Mouse (Mus musculus) monocyte, adult 5-6 weeks (primary cell): Measurements from ENCODE around the gene Dhx8. TPM values are rescaled to one million over a fixed set of nuclear protein-coding genes. Genes with fewer than 3 reads are reported as not detected.

Experiments used
- ATAC-seq: fragments of 153-309, 156-312 bp; replicated peaks from 2 replicates; pipeline ENCODE4 v1.8.0; 2017; ENCODE audit warnings: mild to moderate bottlenecking; ENCODE audit not compliant: low TSS enrichment, insufficient number of reproducible peaks, severe bottlenecking, poor library complexity, low FRiP score
- total RNA-seq: library from RNA; stranded (forward); fragments of 200-1000, 200-491, 200-594 nt; gene quantifications from 3 replicates; pipeline ENCODE4 v1.2.3, GENCODE M21; 2017

The Dhx8 gene
- total RNA-seq, 1 experiment from 2014 or later = 45.9 TPM

DNA sequence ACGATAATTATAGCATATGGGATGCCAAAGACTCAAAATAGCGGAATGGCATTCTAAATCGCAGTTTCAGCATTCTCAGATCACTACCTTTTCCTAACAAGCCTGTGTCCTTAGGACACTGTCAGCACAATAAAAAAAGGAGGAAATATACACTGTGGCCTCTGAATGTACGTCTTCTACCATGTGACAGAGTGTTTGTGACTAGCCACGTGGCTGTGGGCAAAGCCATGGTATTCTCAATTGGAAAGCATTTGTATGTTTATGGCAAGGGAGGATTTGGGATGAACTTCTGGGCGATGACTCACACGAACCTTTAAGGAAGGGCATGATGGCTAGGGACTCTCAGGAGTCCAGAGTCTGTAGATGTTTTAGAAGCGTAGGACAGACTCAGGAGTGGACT lies 7.7 kb upstream of the Dhx8 start:
- no peak for ATAC-seq

GRCm38 (mm10) chr11:101726765-101727164 lies 6.0 kb upstream of the Dhx8 start:
- no peak for ATAC-seq

DNA sequence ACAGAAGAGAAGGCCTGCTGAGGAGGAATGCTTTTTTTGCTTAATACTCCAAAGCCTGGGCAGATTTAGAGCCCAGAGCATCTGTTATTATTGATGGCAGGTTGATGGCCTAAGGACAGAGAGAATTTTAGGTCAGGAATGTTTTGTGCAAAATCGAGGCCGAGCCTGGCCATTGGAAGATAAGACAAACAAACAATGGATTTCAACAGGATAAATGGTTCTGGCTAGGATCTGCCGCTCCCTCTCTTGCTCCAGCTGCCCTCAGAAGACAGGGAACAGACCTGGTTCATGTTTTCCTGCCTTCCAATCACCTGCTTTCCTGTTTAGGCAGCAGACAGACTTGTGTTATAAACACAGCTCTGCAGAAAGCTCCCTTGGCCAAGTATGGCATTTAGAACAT lies 3.4 kb upstream of the Dhx8 start:
- no peak for ATAC-seq

- ATAC-seq = no peak
These were observed 877 bp downstream of the Dhx8 start for GRCm38 (mm10) chr11:101733596-101733995.

- no peak for ATAC-seq
These were observed 23.9 kb downstream of the Dhx8 start for GRCm38 (mm10) chr11:101756616-101757015.

GRCm38 (mm10) chr11:101757366-101757765 lies 24.6 kb downstream of the Dhx8 start:
- no peak for ATAC-seq

DNA sequence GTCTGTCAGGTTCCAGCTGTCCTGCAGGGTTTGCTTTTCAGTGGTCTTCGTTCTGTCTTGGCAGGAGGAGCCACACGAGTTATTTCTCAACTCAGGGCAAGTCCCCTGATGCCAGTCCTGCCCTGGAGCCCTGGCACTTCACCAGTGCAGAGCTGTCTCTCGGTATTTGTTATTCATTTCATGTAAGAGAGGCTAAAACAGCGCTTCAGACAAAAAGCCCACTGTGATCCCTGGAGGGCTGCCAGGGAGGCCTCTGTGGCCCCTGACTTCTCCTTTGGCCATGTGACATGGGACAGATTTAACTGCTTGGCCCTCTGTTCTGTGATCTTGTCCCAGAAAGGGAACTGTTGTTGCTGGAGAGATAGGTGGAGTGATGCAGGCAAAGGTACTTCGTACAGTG lies 25.7 kb downstream of the Dhx8 start:
- ATAC-seq = no peak

- peak; percentile 61; the same call in 1 of the 2 replicates for ATAC-seq
These were observed 26.8 kb downstream of the Dhx8 start for GRCm38 (mm10) chr11:101759530-101759929.

DNA sequence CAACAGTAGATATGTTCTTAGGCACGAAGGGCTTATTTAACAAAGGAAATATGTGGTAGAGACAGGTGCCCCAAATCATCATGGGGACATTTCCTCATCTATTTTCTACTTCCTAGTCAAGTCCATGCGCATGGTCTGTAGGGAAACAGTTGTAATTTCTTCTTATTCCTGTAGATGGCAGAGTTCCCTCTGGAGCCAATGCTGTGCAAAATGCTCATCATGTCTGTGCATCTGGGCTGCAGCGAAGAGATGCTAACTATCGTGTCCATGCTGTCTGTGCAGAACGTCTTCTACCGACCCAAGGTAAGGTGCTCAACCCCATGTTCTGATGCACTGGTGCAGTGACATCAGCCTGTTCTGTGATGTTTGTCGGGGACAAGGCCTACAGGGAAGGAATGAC lies 31.0 kb downstream of the Dhx8 start:
- ATAC-seq = peak; percentile 65; the same call in 1 of the 2 replicates

GRCm38 (mm10) chr11:101764546-101764945 lies 31.8 kb downstream of the Dhx8 start:
- ATAC-seq = no peak

DNA sequence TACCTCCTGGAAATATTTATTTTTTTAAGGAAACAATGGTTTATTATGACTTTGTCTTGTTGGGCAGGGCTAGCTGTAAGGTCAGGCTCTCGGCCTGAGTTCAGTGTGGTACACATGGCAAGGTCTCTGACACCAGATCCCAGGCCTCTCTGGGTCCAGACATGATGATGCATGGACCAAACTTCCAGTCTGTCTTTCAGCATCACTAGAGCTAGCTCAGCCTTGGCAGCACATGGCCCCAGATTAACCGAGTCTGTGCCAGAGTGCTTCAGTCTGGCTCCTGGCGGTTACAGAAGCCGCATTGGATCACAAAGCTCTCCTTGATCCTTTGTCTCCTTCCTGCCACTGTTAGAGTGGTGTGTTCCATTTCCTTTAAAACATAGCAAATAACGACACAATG lies 34.6 kb downstream of the Dhx8 start:
- no peak for ATAC-seq

DNA sequence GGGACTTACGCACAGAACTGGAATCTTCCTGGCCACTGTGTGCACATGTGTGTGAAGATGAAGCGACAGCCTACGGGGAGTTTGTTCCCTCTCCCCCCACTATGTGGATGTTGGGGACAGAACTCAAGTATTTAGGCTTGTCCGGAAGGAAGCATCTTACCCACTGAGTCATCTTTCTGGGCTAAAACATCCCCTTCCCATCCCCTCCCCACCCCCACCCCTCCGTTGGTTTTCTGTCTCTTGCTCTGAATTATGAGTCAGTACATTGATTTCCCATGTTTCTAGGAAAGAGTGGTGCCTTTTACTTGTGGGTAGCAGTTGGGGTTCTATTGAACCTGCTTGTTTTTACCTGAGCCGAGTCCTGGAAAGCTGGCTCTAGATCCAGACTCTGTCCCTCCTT lies 36.0 kb downstream of the Dhx8 start:
- no peak for ATAC-seq

- no peak for ATAC-seq
These were observed 37.5 kb downstream of the Dhx8 start for GRCm38 (mm10) chr11:101770266-101770665.

- ATAC-seq = no peak
These were observed 39.3 kb downstream of the Dhx8 start for GRCm38 (mm10) chr11:101772027-101772426.

- no peak for ATAC-seq
These were observed 39.7 kb downstream of the Dhx8 start for GRCm38 (mm10) chr11:101772449-101772848.

GRCm38 (mm10) chr11:101776846-101777245 lies 44.1 kb downstream of the Dhx8 start:
- no peak for ATAC-seq

GRCm38 (mm10) chr11:101783135-101783534 lies 50.4 kb downstream of the Dhx8 start:
- ATAC-seq = no peak

GRCm38 (mm10) chr11:101783584-101783983 lies 50.9 kb downstream of the Dhx8 start:
- no peak for ATAC-seq

DNA sequence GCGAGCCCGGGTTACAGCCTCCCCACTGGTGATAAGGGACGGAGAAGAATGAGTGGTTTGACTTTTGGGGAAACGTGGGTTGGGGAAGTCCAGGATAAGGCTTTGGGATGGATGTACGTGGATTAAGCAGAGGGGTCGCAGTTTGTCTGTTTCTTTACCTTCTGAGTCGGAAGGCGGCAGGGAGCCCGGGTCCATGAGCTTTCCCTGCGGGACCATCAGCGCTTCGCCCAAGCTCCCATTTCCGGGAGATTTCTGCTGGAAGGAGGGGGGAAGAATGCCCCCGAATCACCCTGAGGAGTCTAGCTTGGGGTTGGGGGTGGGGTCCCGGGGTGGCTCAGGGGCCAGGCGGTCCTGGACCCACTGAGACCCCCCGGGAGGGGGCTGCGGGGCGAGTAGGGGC lies 51.4 kb downstream of the Dhx8 start:
- ATAC-seq = no peak

DNA sequence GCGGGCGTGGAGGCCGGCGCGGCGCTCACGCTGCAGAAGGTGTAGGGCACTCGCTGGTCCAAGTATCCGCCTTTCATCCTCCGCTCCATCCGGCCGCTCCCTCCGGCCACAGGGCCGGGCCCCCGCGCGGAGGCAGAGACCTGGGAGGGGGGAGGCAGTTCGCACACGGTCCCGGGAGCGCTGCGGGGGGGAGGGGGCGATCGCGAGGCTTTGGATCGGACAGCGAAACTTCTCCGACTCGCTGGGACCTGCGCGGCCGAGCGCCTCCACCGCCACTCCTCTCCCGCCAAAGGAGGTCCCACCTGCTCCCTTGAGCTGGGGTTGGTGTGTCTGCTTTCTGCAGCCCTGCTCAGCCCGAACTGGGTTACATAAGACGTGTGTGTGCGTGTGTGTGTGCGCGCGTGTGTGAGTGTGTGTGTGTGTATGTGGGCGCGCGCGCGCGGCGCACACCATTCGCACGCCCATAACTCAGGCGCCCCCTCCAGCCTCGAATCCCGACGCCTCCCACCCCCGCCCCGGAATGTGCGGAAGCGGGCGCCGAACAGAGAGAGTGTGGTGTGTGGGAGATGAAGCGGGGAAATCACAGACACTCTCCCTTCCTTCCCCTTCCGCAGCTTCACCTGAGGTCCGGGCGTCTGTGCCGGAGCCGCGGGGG lies 51.9 kb downstream of the Dhx8 start:
- ATAC-seq = 0 out of 2 replicates have a peak, but pooled peaks have one; percentile 18
